Mouse (Mus musculus) MEL (cell line): Measurements from ENCODE around the gene Mfsd2a. TPM values are rescaled to one million over a fixed set of nuclear protein-coding genes. Genes with fewer than 3 reads are reported as not detected.

Experiments used
- DNase-seq: peaks from one replicate; pipeline ENCODE4 v3.0.0; 2011; ENCODE audit warnings: low read depth, low spot score
- H3K27ac ChIP-seq: 2 replicates; pipeline ENCODE4 v1.5.1; 2012; ENCODE audit warnings: low read depth, mild to moderate bottlenecking, control low read depth, low read length, moderate library complexity; ENCODE audit not compliant: control insufficient read depth
- H3K27me3 ChIP-seq, 2 experiments: fragments of 150-350 bp in 1 of 2; sonication (generic) in 1 of 2; 2 replicates each; pipeline ENCODE4 v1.6.1; 2012; ENCODE audit warnings: low read length in 2 of 2, mild to moderate bottlenecking in 2 of 2, improper control_type of control experiment in 1 of 2, moderate library complexity in 1 of 2; ENCODE audit not compliant: insufficient read depth in 2 of 2, control insufficient read depth in 1 of 2
- H3K36me3 ChIP-seq, 2 experiments: 2 replicates each; pipeline ENCODE4 v1.6.1; 2012 to 2014; ENCODE audit warnings: low read length in 2 of 2, improper control_type of control experiment in 1 of 2, inconsistent platforms in 1 of 2, mild to moderate bottlenecking in 1 of 2; ENCODE audit not compliant: insufficient read depth in 2 of 2, control insufficient read depth in 1 of 2
- H3K4me1 ChIP-seq, 2 experiments: fragments of 150-350 bp in 1 of 2; sonication (generic) in 1 of 2; 2 replicates each; pipeline ENCODE4 v1.6.1; 2012; ENCODE audit warnings: low read length in 2 of 2, improper control_type of control experiment in 1 of 2, mild to moderate bottlenecking in 1 of 2; ENCODE audit not compliant: insufficient read depth in 2 of 2, control insufficient read depth in 1 of 2
- H3K4me3 ChIP-seq, 2 experiments: fragments of 150-350 bp in 1 of 2; sonication (generic) in 1 of 2; 2 replicates each; pipeline ENCODE4 v1.5.1; 2012; ENCODE audit warnings: low read depth in 2 of 2, low read length in 2 of 2, mild to moderate bottlenecking in 2 of 2, moderate library complexity in 2 of 2, control low read depth in 1 of 2, improper control_type of control experiment in 1 of 2; ENCODE audit not compliant: control insufficient read depth in 1 of 2, insufficient read depth in 1 of 2
- H3K79me2 ChIP-seq: 2 replicates; pipeline ENCODE4 v1.6.1; 2012; ENCODE audit warnings: mild to moderate bottlenecking, low read length, moderate library complexity; ENCODE audit not compliant: control insufficient read depth, poor library complexity, insufficient read depth
- H3K9ac ChIP-seq: 2 replicates; pipeline ENCODE4 v1.6.1; 2012; ENCODE audit warnings: low read depth, mild to moderate bottlenecking, control low read depth, low read length, moderate library complexity; ENCODE audit not compliant: control insufficient read depth, poor library complexity, severe bottlenecking
- H3K9me3 ChIP-seq: fragments of 150-350 bp; sonication (generic); replicated peaks from 2 replicates; pipeline ENCODE4 v1.6.1; 2012; ENCODE audit warnings: mild to moderate bottlenecking, low read length, improper control_type of control experiment, moderate library complexity; ENCODE audit not compliant: insufficient read depth
- BHLHE40 ChIP-seq: IDR thresholded peaks from 2 replicates; pipeline ENCODE4 v1.6.1; 2012; ENCODE audit warnings: low read depth, mild to moderate bottlenecking, inconsistent platforms, low read length, improper control_type of control experiment, borderline replicate concordance
- ETS1 ChIP-seq: IDR thresholded peaks from 2 replicates; pipeline ENCODE4 v1.6.1; 2012; ENCODE audit warnings: low read depth, mild to moderate bottlenecking, inconsistent platforms, low read length, improper control_type of control experiment, moderate library complexity
- GABPA ChIP-seq: IDR thresholded peaks from 2 replicates; pipeline ENCODE4 v1.6.1; 2012; ENCODE audit warnings: low read depth, mild to moderate bottlenecking, inconsistent platforms, low read length, improper control_type of control experiment, moderate library complexity
- GATA1 ChIP-seq: IDR thresholded peaks from 2 replicates; pipeline ENCODE4 v1.6.1; 2011; ENCODE audit warnings: low read depth, low read length, improper control_type of control experiment
- HCFC1 ChIP-seq: IDR thresholded peaks from 2 replicates; pipeline ENCODE4 v1.6.1; 2012; ENCODE audit warnings: low read depth, mild to moderate bottlenecking, inconsistent platforms, low read length, improper control_type of control experiment, moderate library complexity
- MAFK ChIP-seq: IDR thresholded peaks from 2 replicates; pipeline ENCODE4 v1.6.1; 2011; ENCODE audit warnings: low read depth, mild to moderate bottlenecking, low read length, improper control_type of control experiment, borderline replicate concordance
- MAX ChIP-seq: IDR thresholded peaks from 2 replicates; pipeline ENCODE4 v1.6.1; 2011; ENCODE audit warnings: low read length, improper control_type of control experiment
- MXI1 ChIP-seq: IDR thresholded peaks from 2 replicates; pipeline ENCODE4 v1.6.1; 2011; ENCODE audit warnings: mild to moderate bottlenecking, low read depth, low read length, improper control_type of control experiment
- MYB ChIP-seq: IDR thresholded peaks from 2 replicates; pipeline ENCODE4 v1.6.1; 2011; ENCODE audit warnings: mild to moderate bottlenecking, low read depth, low read length, improper control_type of control experiment
- POLR2A ChIP-seq, 2 experiments: IDR thresholded peaks; 2 replicates each; pipeline ENCODE4 v1.6.1; 2011 to 2012; ENCODE audit warnings: low read length in 2 of 2, mild to moderate bottlenecking in 2 of 2, control low read depth in 1 of 2, improper control_type of control experiment in 1 of 2, low read depth in 1 of 2, moderate library complexity in 1 of 2; ENCODE audit not compliant: control insufficient read depth in 1 of 2, insufficient read depth in 1 of 2, poor library complexity in 1 of 2
- RAD21 ChIP-seq: IDR thresholded peaks from 2 replicates; pipeline ENCODE4 v1.6.1; 2011; ENCODE audit warnings: mild to moderate bottlenecking, low read depth, low read length, improper control_type of control experiment
- RCOR1 ChIP-seq: IDR thresholded peaks from 2 replicates; pipeline ENCODE4 v1.6.1; 2012; ENCODE audit warnings: low read depth, mild to moderate bottlenecking, inconsistent platforms, low read length, improper control_type of control experiment
- TAL1 ChIP-seq: IDR thresholded peaks from 2 replicates; pipeline ENCODE4 v1.6.1; 2012; ENCODE audit warnings: mild to moderate bottlenecking, inconsistent platforms, low read length, moderate library complexity, mixed read lengths
- USF1 ChIP-seq: IDR thresholded peaks from 2 replicates; pipeline ENCODE4 v1.6.1; 2014; ENCODE audit warnings: low read depth, mild to moderate bottlenecking, inconsistent platforms, low read length, improper control_type of control experiment, moderate library complexity
- USF2 ChIP-seq, 2 experiments: IDR thresholded peaks; 2 replicates each; pipeline ENCODE4 v1.6.1; 2011 to 2012; ENCODE audit warnings: improper control_type of control experiment in 2 of 2, low read length in 2 of 2, borderline replicate concordance in 1 of 2, inconsistent platforms in 1 of 2, low read depth in 1 of 2, mild to moderate bottlenecking in 1 of 2; ENCODE audit not compliant: insufficient read depth in 1 of 2
- ZC3H11A ChIP-seq: IDR thresholded peaks from 2 replicates; pipeline ENCODE4 v1.6.1; 2012; ENCODE audit warnings: low read depth, mild to moderate bottlenecking, inconsistent platforms, low read length, improper control_type of control experiment
- ZKSCAN1 ChIP-seq: IDR thresholded peaks from 2 replicates; pipeline ENCODE4 v1.6.1; 2012; ENCODE audit warnings: low read depth, mild to moderate bottlenecking, inconsistent platforms, low read length, improper control_type of control experiment, moderate library complexity
- polyA plus RNA-seq, 2 experiments: library from polyadenylated mRNA; stranded (reverse) in 1 of 2; unstranded in 1 of 2; fragments of >175 nt in 1 of 2; fragments of >200 nt in 1 of 2; gene quantifications; 2 replicates each; pipeline versions ENCODE4 v1.2.1 to v1.2.4; 2012; ENCODE audit warnings: low replicate concordance in 2 of 2, low read depth in 1 of 2; ENCODE audit not compliant: insufficient read length in 2 of 2, insufficient read depth in 1 of 2, missing spikeins in 1 of 2
- total RNA-seq: library from RNA; depleted of rRNA; stranded (reverse); fragments of 300-350 nt; gene quantifications from 2 replicates; pipeline ENCODE4 v1.2.3, GENCODE M21; 2012

Gene Mfsd2a
- total and polyA plus RNA-seq, 3 experiments, result 8.8 to 14.3 TPM; not detected in 1

DNA sequence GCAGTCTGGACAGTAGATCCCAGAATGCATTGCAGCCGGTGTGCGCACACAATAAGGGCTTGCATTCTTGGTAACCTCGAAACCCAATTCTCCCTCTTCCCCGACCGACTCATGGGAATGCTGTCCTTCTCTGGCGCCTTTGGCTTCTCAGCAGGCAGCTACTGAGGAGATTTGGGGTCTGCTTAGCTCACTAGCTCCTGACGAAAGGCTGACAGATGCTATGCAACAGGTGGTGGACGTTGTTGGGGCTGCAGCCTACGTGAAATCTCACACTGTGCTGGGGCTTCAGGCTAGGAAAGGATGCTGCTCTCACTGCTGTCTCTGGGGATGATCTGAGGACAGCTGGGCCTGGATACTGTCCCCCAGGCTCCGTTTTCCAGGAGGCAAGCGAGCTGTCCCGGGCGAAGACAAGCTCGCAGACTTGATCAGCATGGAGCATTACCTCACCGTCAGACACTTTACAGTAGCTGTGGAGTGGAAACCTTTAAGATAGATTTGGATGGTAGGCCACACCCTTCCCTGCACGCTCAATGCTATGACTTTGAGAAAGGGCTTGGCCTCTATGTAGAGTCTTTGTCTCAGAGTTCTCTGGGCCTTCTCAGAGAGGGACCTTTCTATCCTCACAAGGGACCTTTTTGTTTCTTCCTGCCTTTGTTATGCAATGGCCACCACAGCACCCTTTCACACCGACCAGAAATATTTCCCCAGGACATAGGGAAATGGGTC lies 39.8 kb upstream of the Mfsd2a start:
- TF ChIP-seq POLR2A (IDR thresholded peaks at IDR 0.05; ENCODE audit: control insufficient read depth in 1 of 2, insufficient read depth in 1 of 2, low read depth in 1 of 2, low read length in 2 of 2, poor library complexity in 1 of 2) (no peak), GABPA (no peak), USF1 (no peak), ZC3H11A (no peak), BHLHE40 (no peak), ZKSCAN1 (no peak), MXI1 (no peak), HCFC1 (no peak), ETS1 (no peak), MAFK (no peak), RAD21 (no peak), GATA1 (no peak), USF2 (IDR thresholded peaks at IDR 0.05; ENCODE audit: borderline replicate concordance in 1 of 2, insufficient read depth in 1 of 2, low read depth in 1 of 2, low read length in 2 of 2) (no peak), MAX (no peak)
- TF ChIP-seq, all 39 proteins: peak for 0
- peaks cover 3 to 11% of the 10 kb centered on the region in 2 experiments; a peak in 3 of 4 replicates for H3K27me3 ChIP-seq
- H3K79me2 ChIP-seq, result no peaks in the 10 kb centered on the region
- DNase-seq, result no peak
- H3K9ac ChIP-seq, result no peak overlapping the region
- H3K27ac ChIP-seq, result no peak overlapping the region
- no peaks in the 10 kb centered on the region for H3K4me1 ChIP-seq
- H3K4me3 ChIP-seq, result no peak overlapping the region
- H3K9me3 ChIP-seq, result no peaks in the 10 kb centered on the region
- no peaks in the 10 kb centered on the region for H3K36me3 ChIP-seq

DNA sequence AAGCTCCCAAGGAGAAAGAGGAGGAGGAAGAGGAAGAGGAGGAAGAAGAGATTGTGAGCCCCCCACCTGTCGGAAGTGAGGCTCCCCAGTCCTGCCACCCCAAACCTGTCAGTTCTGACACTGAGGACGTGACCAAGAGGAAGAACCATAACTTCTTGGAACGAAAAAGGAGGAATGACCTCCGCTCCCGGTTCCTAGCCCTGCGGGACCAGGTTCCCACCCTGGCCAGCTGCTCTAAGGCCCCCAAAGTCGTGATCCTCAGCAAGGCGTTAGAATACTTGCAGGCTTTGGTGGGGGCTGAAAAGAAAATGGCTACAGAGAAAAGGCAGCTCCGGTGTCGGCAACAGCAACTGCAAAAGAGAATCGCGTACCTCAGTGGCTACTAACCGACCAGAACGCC lies 39.1 kb upstream of the Mfsd2a start:
- no peak overlapping the region for H3K9ac ChIP-seq
- DNase-seq, result no peak
- H3K27ac ChIP-seq, result no peak overlapping the region
- H3K79me2 ChIP-seq, result no peaks in the 10 kb centered on the region
- TF ChIP-seq ZKSCAN1 (no peak), RCOR1 (no peak), HCFC1 (no peak), TAL1 (no peak), MYB (no peak), GATA1 (no peak)
- H3K4me1 ChIP-seq, result no peaks in the 10 kb centered on the region
- no peak overlapping the region for H3K4me3 ChIP-seq
- H3K27me3 ChIP-seq, result peaks cover 3 to 11% of the 10 kb centered on the region in 2 experiments; a peak in 3 of 4 replicates
- no peaks in the 10 kb centered on the region for H3K9me3 ChIP-seq
- no peaks in the 10 kb centered on the region for H3K36me3 ChIP-seq
